Mouse (Mus musculus): ENCODE data around the gene Htra1.

DNA sequence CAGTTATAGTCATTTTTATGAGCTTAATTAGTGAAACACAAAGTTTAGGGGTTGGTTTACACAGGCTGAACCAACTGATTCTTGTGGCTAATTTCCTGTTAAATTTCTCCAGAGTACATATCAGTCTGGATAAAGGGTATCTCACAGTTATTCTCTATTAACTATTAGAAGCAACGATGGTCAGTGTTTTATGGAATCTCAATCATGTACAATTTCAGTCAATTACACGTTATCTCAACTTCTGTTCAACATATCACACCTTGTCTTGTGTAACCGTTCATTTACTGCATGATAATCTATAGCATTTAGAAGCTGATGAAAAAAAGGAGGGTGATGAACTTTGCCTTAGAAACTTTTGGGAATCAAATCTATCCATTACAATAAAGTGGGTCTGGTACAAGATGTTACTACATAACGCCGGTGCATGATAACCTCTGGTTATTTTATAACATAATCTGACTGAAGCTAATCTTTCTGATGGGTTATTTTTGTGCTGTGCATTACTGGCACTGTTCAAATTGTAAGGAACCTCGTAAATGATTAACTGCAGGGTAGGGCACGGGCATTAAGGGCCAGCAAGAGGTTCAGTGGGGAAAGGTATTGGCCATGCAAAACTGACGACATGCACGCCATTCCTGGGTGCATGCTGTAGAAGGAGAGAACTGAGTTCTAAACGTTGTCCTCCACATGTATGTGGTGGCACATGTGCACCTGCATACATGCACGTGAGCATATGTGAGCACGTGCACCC is 66.2 kb downstream of the Htra1 start:
- TF ChIP-seq CHD2 (IDR thresholded peaks at IDR 0.05; ENCODE audit: low read depth, low read length) (no peak), ZNF384 (IDR thresholded peaks at IDR 0.05; ENCODE audit: low read depth, low read length) (no peak)
